Mouse (Mus musculus) c-Kit-positive CD71-positive TER-119-positive erythroid progenitor cells, embryonic 14.5 days (primary cell): ENCODE results near the gene Arl15.
A peak's percentile ranks its signal among the peaks of the same experiment; 100 is the strongest.

Experiments
- DNase-seq: peaks from one replicate; pipeline ENCODE4 v3.0.0-alpha.2; 2013; ENCODE audit warnings: low spot score

Arl15 gene

GRCm38 (mm10) chr13:113800246-113800645, 5.9 kb downstream of the Arl15 start:
- DNase-seq = no peak

GRCm38 (mm10) chr13:113802571-113802970, 8.3 kb downstream of the Arl15 start:
- no peak for DNase-seq

GRCm38 (mm10) chr13:113811141-113811540, 16.8 kb downstream of the Arl15 start:
- no peak for DNase-seq

GRCm38 (mm10) chr13:113811910-113812592, 17.7 kb downstream of the Arl15 start:
- no peak for DNase-seq

- no peak for DNase-seq
Measured at GRCm38 (mm10) chr13:113812593-113812975, 18.3 kb downstream of the Arl15 start.

- peak; percentile 17 for DNase-seq
Measured at GRCm38 (mm10) chr13:113814121-113814520, 19.8 kb downstream of the Arl15 start.

GRCm38 (mm10) chr13:113815697-113816420, 21.6 kb downstream of the Arl15 start:
- peak; percentile 60 for DNase-seq

GRCm38 (mm10) chr13:113816421-113816810, 22.1 kb downstream of the Arl15 start:
- DNase-seq = no peak

- DNase-seq = no peak
Measured at GRCm38 (mm10) chr13:113819006-113819405, 24.7 kb downstream of the Arl15 start.

- DNase-seq = no peak
Measured at GRCm38 (mm10) chr13:113820176-113820575, 25.9 kb downstream of the Arl15 start.

GRCm38 (mm10) chr13:113821891-113822290, 27.6 kb downstream of the Arl15 start:
- no peak for DNase-seq

- DNase-seq = no peak
Measured at GRCm38 (mm10) chr13:113824027-113824426, 29.7 kb downstream of the Arl15 start.

GRCm38 (mm10) chr13:113828633-113829032, 34.3 kb downstream of the Arl15 start:
- DNase-seq = no peak

- no peak for DNase-seq
Measured at GRCm38 (mm10) chr13:113829079-113829478, 34.8 kb downstream of the Arl15 start.

GRCm38 (mm10) chr13:113830805-113831204, 36.5 kb downstream of the Arl15 start:
- DNase-seq = no peak

- DNase-seq = no peak
Measured at GRCm38 (mm10) chr13:113832947-113833346, 38.6 kb downstream of the Arl15 start.

- DNase-seq = no peak
Measured at GRCm38 (mm10) chr13:113835921-113836320, 41.6 kb downstream of the Arl15 start.

GRCm38 (mm10) chr13:113838601-113839576, 44.6 kb downstream of the Arl15 start:
- no peak for DNase-seq

GRCm38 (mm10) chr13:113840421-113840820, 46.1 kb downstream of the Arl15 start:
- no peak for DNase-seq

GRCm38 (mm10) chr13:113842411-113843309, 48.4 kb downstream of the Arl15 start:
- DNase-seq = no peak

- peak; percentile 71 for DNase-seq
Measured at GRCm38 (mm10) chr13:113843310-113843649, 49.0 kb downstream of the Arl15 start.
